Mouse (Mus musculus): ENCODE data around the gene Adgrl3. TPM values are rescaled to one million over a fixed set of nuclear protein-coding genes. Genes with fewer than 3 reads are reported as not detected.
"Not testable (repeated sequence)": the region's sequence is repeated elsewhere in the genome, so short reads cannot be mapped to it uniquely, and the experiment has no call there.

Gene Adgrl3
- polyA plus RNA-seq, 1 experiment from 2014 or later = 51.3 TPM

DNA sequence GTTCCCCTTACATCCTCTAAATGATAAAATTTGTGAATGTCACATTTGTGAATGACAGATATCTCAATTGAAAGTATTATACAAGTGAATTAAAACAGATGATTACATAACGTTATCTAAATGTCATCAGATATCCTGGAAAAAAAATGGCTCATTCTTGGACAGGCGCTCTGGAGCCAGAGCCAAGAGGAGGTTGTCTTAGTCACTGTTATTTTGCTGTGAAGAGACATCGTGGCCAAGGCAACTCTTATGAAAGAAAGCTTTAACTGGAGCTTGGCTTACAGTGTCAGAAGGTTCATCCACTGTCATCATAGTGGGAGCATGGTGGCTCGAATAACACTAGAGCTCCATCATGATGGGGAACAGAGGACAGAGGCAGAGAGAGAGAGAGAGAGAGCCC lies 511.7 kb downstream of the Adgrl3 start:
- H3K27me3 ChIP-seq = no peaks in the 10 kb centered on the region
- no peak overlapping the region for H3K9ac ChIP-seq (replicated peaks)
- ATAC-seq (replicated peaks) = no peak
- no peak overlapping the region for H3K27ac ChIP-seq (replicated peaks)
- 85% methylated on average over 4 of the region's 4 CpGs for WGBS
- H3K4me3 ChIP-seq = no peak overlapping the region
- H3K36me3 ChIP-seq = no peaks in the 10 kb centered on the region
- no peak overlapping the region for H3K4me2 ChIP-seq (replicated peaks)
- no peaks in the 10 kb centered on the region for H3K9me3 ChIP-seq
- H3K4me1 ChIP-seq = no peaks in the 10 kb centered on the region

DNA sequence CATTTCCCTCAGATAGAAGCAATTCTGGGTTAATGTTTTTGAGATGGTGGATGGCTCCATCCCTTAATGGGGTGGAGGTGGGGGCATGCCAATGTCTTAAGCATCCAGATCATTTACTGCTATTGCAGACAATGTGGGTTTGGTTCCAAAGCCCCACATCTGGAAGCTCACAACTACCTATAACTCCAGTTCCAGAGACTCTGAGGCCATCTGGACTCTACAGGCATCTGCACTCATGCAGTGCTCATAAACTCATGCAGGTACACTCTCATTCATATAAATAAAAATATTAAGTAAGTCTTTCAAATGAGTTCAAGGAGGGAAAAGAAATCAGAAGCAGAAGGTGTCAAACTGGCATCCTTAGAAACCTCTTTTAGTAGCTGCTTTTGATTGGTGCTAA lies 530.3 kb downstream of the Adgrl3 start:
- Histone ChIP-seq H3K9me3 (no peaks in the 10 kb centered on the region), H3K9ac (replicated peaks) (no peak overlapping the region), H3K36me3 (no peaks in the 10 kb centered on the region), H3K4me1 (no peaks in the 10 kb centered on the region), H3K4me2 (replicated peaks) (no peak overlapping the region), H3K4me3 (no peak overlapping the region), H3K27ac (replicated peaks) (no peak overlapping the region), H3K27me3 (no peaks in the 10 kb centered on the region)
- no peak for ATAC-seq (replicated peaks)

DNA sequence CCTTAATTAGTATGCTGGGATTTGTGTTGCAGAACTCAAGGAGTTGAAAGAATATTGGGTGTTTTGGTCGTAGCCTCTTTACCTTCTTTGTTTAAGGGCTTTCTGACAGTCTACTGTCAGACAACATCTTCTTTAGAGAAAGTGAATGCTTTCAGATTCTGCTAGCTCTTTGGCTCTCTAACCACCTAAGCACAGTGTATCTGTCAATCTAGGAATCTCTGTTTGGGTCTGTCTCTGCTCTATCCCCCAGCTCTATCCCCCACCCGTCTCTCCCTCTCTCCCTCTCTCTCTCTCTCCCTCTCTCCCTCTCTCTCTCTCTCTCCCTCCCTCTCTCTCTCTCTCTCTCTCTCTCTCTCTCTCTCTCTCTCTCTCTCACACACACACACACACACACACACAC lies 535.2 kb downstream of the Adgrl3 start:
- not testable (repeated sequence) for H3K4me3 ChIP-seq; H3K27me3 ChIP-seq; H3K27ac ChIP-seq (replicated peaks); H3K9ac ChIP-seq (replicated peaks); H3K36me3 ChIP-seq; ATAC-seq (replicated peaks); H3K4me1 ChIP-seq; H3K4me2 ChIP-seq (replicated peaks); H3K9me3 ChIP-seq
- whole genome bisulfite sequencing = 51% methylated on average over 2 of the region's 2 CpGs

DNA sequence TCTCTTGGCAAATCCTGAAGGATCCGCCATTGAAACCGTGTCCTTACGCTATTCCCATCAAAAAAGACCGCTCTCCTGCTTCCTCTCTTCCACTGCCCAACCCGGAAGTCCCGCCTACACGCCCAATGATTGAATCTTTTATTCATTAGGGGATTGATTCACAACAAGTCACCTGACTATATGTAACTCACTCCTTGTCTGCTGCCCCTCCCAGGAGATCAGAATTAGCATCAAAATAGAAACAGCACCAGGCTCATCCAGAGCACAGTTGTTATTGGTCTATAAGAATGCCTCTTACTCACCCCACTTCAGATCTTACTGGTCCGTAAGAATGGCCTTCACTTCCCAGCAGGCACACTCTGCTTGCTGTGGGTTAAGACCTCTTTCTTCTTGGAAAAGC lies 536.1 kb downstream of the Adgrl3 start:
- Histone ChIP-seq H3K27ac (replicated peaks) (no peak overlapping the region), H3K27me3 (no peaks in the 10 kb centered on the region), H3K9me3 (no peaks in the 10 kb centered on the region), H3K4me2 (replicated peaks) (no peak overlapping the region), H3K9ac (replicated peaks) (no peak overlapping the region), H3K4me3 (no peak overlapping the region), H3K36me3 (no peaks in the 10 kb centered on the region), H3K4me1 (no peaks in the 10 kb centered on the region)
- ATAC-seq (replicated peaks) = no peak
- 75% methylated on average over 8 of the region's 8 CpGs for WGBS

DNA sequence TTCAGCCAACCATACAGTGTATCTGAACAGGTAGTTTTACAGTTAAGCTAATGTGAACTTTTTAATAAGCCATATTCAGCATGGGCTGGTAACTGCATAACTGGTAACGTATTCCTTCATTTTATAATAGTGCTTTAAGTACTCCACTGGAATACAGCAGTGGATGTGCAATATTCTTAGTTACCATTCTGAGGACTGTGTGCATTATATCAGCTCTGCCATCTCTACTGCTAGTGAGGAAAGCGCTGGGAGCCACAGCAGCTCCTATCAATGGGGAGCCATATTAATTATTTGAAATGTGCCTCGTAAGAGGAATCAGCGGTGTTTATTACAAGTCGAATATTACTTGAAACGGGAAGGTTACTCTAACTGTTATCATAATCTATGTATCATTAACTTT lies 539.0 kb downstream of the Adgrl3 start:
- Histone ChIP-seq H3K9me3 (no peaks in the 10 kb centered on the region), H3K9ac (replicated peaks) (no peak overlapping the region), H3K4me2 (replicated peaks) (no peak overlapping the region), H3K4me3 (no peak overlapping the region), H3K27ac (replicated peaks) (no peak overlapping the region), H3K36me3 (no peaks in the 10 kb centered on the region), H3K27me3 (no peaks in the 10 kb centered on the region), H3K4me1 (no peaks in the 10 kb centered on the region)
- 93% methylated on average over 6 of the region's 6 CpGs for WGBS
- no peak for ATAC-seq (replicated peaks)

DNA sequence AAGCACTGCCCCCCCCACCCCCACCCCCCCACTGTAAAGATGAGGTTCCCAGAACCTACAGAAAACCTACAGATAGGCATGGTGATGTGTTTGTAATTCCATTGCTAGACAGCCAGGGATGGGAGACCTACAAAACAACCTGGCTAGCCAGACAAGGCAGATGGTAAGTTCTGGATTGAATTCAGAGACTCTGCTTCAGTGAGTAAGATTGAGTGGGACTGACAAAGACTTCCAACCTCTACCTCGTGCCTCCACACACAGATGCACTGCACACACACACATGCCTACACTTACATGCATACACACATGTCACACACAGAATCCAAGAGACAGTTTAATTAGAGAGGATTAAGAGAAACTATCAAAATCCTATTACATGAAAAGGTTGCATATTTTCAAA lies 544.4 kb downstream of the Adgrl3 start:
- H3K4me2 ChIP-seq (replicated peaks) = no peak overlapping the region
- H3K36me3 ChIP-seq = no peaks in the 10 kb centered on the region
- H3K9ac ChIP-seq (replicated peaks) = no peak overlapping the region
- no peak overlapping the region for H3K27ac ChIP-seq (replicated peaks)
- no peaks in the 10 kb centered on the region; the same call in 1 of the 2 replicates for H3K4me1 ChIP-seq
- H3K9me3 ChIP-seq = no peaks in the 10 kb centered on the region
- no peaks in the 10 kb centered on the region for H3K27me3 ChIP-seq
- peak; percentile 86 for ATAC-seq (replicated peaks)
- no peak overlapping the region for H3K4me3 ChIP-seq
- 64% methylated on average over 1 of the region's 1 CpGs for WGBS

DNA sequence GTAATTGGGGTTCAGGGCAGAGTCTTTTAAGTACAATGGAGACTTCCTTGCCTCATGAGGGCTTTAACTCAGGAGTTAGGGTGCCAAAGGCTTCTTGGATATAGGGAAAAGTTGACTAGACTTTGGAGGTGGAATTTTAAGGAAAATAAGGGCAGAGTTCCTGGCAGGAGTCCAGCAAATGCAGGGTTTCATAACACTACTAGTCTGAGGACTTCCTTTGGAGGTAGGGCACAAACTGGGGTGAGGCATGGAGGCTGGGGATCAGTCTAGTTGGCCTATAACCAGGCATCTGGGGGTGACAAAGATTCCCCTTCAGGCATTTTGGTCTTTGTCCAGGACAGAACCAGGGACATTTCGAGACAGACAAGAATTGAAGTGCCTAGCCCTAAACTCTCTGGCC lies 546.6 kb downstream of the Adgrl3 start:
- Histone ChIP-seq H3K9me3 (no peaks in the 10 kb centered on the region), H3K4me1 (no peaks in the 10 kb centered on the region; the same call in 1 of the 2 replicates), H3K27me3 (no peaks in the 10 kb centered on the region), H3K27ac (replicated peaks) (no peak overlapping the region), H3K4me2 (replicated peaks) (no peak overlapping the region), H3K9ac (replicated peaks) (no peak overlapping the region), H3K4me3 (no peak overlapping the region), H3K36me3 (no peaks in the 10 kb centered on the region)
- ATAC-seq (replicated peaks) = no peak
- WGBS = 82% methylated on average over 1 of the region's 1 CpGs

DNA sequence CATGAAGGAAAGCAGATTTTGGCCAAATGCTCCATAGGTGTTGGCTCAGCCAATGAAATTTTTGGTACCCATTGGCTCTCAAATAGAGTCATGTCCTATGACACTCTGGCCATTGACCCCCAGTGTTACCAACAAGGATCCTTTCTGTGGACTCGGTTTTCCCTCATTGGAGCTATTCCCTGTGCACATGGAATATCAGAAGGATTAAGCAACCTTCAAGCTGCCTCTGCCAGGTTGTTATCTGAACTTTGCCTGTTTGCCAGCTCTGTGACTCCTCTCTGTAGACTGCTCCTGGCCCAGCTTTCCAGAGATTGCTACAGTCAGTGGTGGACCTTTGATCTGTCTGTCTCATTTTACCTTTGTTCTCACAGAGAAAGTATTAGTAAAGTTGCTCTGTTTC lies 548.8 kb downstream of the Adgrl3 start:
- Histone ChIP-seq H3K4me3 (no peak overlapping the region), H3K36me3 (no peaks in the 10 kb centered on the region), H3K9me3 (no peaks in the 10 kb centered on the region), H3K4me1 (no peaks in the 10 kb centered on the region; the same call in 1 of the 2 replicates), H3K9ac (replicated peaks) (no peak overlapping the region), H3K27me3 (no peaks in the 10 kb centered on the region), H3K4me2 (replicated peaks) (no peak overlapping the region), H3K27ac (replicated peaks) (no peak overlapping the region)
- 81% methylated on average over 1 of the region's 1 CpGs for WGBS
- no peak for ATAC-seq (replicated peaks)

DNA sequence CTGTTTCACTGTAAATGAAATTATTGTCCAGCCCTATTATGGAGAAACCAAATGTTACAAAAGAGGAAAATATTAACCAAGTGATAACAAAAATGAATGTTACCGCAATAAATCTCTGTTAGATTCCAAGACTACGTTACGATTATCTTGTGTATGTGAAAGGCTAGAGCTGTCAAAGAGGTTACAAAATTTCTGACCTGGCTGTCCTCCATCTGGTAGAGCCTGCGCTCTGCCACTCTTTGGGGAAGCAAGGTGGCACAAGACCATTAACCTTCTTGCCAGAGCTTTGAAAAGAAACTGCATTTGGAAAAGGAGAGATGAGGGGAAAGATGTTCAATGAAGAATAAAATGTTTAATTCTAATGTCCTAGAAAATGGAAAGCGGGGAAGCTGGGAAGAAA lies 562.9 kb downstream of the Adgrl3 start:
- 89% methylated on average over 5 of the region's 5 CpGs for WGBS
- no peak overlapping the region for H3K27ac ChIP-seq (replicated peaks)
- H3K4me3 ChIP-seq = no peak overlapping the region
- H3K9me3 ChIP-seq = no peaks in the 10 kb centered on the region
- no peak for ATAC-seq (replicated peaks)
- no peaks in the 10 kb centered on the region for H3K27me3 ChIP-seq
- H3K9ac ChIP-seq (replicated peaks) = no peak overlapping the region
- no peaks in the 10 kb centered on the region; the same call in 1 of the 2 replicates for H3K4me1 ChIP-seq
- no peaks in the 10 kb centered on the region for H3K36me3 ChIP-seq
- no peak overlapping the region for H3K4me2 ChIP-seq (replicated peaks)

DNA sequence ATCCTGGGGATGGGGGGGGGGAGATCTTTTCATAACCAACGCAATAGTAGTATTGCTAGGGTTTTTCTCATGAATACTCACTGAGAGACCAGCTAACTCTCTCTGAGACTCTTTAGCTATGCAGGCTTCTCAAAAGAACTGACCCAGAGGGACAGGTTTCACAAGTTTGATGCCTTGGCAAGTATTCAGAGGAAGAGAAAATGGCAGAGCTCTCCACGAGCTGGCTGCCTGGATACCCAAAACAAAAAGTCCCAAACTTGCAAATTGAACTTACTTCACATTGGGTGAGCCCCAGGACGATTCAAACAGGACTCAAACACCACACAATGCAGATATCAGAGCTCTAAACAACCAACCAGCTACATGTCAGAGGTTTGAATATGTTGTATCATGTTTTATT lies 563.5 kb downstream of the Adgrl3 start:
- no peak overlapping the region for H3K9ac ChIP-seq (replicated peaks)
- no peaks in the 10 kb centered on the region for H3K36me3 ChIP-seq
- H3K27ac ChIP-seq (replicated peaks) = no peak overlapping the region
- no peak for ATAC-seq (replicated peaks)
- H3K4me3 ChIP-seq = no peak overlapping the region
- no peak overlapping the region for H3K4me2 ChIP-seq (replicated peaks)
- WGBS = 34% methylated on average over 3 of the region's 3 CpGs
- no peaks in the 10 kb centered on the region for H3K9me3 ChIP-seq
- no peaks in the 10 kb centered on the region; the same call in 1 of the 2 replicates for H3K4me1 ChIP-seq
- no peaks in the 10 kb centered on the region for H3K27me3 ChIP-seq

DNA sequence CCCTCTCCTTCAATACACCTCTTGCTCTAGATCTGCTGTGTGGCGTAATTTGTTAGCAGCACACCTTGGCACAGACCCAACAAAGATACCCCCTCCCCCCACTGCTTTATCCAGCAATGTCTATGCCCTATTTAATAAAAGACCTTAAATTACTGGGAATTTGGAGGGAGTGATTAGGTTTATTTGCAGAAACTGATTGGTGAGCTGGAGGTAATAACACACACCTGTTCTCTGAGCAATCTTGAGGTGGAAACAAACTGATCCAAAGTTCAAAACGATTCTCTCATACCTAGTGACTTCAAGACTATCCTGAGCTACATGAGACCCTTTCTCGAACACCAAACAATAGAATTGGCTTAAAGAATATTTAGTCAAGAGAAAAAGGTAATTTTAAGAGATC lies 565.0 kb downstream of the Adgrl3 start:
- H3K4me3 ChIP-seq = no peak overlapping the region

DNA sequence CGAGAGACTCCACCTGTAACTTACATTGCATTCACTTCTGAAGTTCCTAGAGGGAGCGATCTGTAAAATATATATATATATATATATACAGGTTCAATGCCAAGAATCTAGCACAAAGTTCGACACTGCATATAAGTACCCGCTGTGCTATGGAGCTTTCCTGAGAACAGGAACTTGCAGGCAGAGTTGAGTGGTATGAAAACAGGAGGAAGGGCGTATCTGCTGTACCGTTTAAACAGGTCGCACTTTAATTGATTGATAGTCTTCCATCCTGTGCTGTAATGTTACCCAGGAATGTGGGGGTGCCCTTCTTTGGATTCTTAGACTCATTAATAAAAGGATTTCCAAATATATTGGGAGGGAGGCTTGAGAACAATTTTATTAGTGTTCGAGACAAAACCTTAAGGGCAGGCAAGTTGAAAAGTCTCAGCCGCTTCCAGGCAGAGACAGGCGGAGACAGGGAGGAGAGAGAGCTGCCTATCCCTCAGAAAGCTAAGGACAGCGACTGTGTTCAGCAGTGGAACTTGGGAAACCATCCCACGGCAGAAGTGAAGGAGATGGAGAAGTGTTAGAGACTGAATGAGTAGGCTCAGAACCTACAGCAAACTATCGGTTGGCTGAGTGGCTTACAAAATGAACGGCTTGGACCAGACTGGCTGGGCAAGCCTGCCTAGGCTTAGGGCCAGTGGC lies 570.2 kb downstream of the Adgrl3 start:
- 87% methylated on average over 14 of the region's 14 CpGs for WGBS
- no peak overlapping the region for H3K4me2 ChIP-seq (replicated peaks)
- H3K9me3 ChIP-seq = no peaks in the 10 kb centered on the region
- H3K27me3 ChIP-seq = no peaks in the 10 kb centered on the region
- no peaks in the 10 kb centered on the region for H3K4me1 ChIP-seq
- no peaks in the 10 kb centered on the region for H3K36me3 ChIP-seq
- no peak overlapping the region for H3K4me3 ChIP-seq
- no peak overlapping the region for H3K9ac ChIP-seq (replicated peaks)
- no peak overlapping the region for H3K27ac ChIP-seq (replicated peaks)
- ATAC-seq (replicated peaks) = no peak

More for the DNA sequence above, 565.0 kb downstream of the Adgrl3 start:
- Histone ChIP-seq H3K9ac (replicated peaks) (no peak overlapping the region), H3K4me2 (replicated peaks) (no peak overlapping the region), H3K27me3 (no peaks in the 10 kb centered on the region), H3K36me3 (no peaks in the 10 kb centered on the region), H3K9me3 (no peaks in the 10 kb centered on the region), H3K4me1 (no peaks in the 10 kb centered on the region; the same call in 1 of the 2 replicates), H3K27ac (replicated peaks) (no peak overlapping the region)
- WGBS = 58% methylated on average over 3 of the region's 3 CpGs
- ATAC-seq (replicated peaks) = no peak

DNA sequence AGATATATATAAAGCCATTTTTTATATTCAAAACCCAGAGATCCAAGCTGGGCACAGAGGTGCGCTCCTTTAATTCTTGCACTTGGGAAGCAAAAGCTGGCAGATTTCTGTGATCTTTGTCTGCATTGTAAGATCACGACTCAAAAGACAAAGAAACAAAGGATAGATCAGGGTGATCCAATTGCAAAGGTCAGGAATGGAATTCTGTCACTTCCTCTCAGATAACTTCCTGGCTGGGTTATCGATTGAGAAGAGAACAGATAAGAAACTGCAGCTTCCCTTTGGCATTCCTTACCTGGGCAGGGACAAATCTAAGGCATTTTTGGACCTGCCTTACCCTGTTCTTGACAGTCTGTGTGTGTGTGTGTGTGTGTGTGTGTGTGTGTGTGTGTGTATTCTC lies 571.5 kb downstream of the Adgrl3 start:
- H3K4me2 ChIP-seq (replicated peaks) = no peak overlapping the region
- no peaks in the 10 kb centered on the region for H3K36me3 ChIP-seq
- H3K4me1 ChIP-seq = no peaks in the 10 kb centered on the region
- no peak overlapping the region for H3K27ac ChIP-seq (replicated peaks)
- WGBS = 42% methylated on average over 3 of the region's 3 CpGs
- H3K27me3 ChIP-seq = no peaks in the 10 kb centered on the region
- H3K4me3 ChIP-seq = no peak overlapping the region
- no peak overlapping the region for H3K9ac ChIP-seq (replicated peaks)
- H3K9me3 ChIP-seq = no peaks in the 10 kb centered on the region
- no peak for ATAC-seq (replicated peaks)
